Mouse (Mus musculus) stomach, embryonic 14.5 days (tissue): Measurements from ENCODE around the gene Smad9. TPM values are rescaled to one million over a fixed set of nuclear protein-coding genes. Genes with fewer than 3 reads are reported as not detected.

Source experiments
- ATAC-seq: fragments of 200-750 bp; cut with Nextera tagmentation; 2 replicates; pipeline ENCODE4 v1.8.0; 2017; ENCODE audit warnings: low read depth, moderate TSS enrichment; ENCODE audit not compliant: insufficient number of reproducible peaks, insufficient read depth, low FRiP score
- H3K27ac ChIP-seq: fragments of 300-500 bp; sonication (generic); 2 replicates; pipeline ENCODE4 v1.5.1; 2014; ENCODE audit warnings: mild to moderate bottlenecking, low read length, moderate library complexity, mixed read lengths
- H3K27me3 ChIP-seq: fragments of 300-500 bp; sonication (generic); 2 replicates; pipeline ENCODE4 v1.6.1; 2014; ENCODE audit warnings: low read length, control low read depth, mixed read lengths; ENCODE audit not compliant: control insufficient read depth, insufficient read depth
- H3K36me3 ChIP-seq: fragments of 300-500 bp; sonication (generic); 2 replicates; pipeline ENCODE4 v1.6.1; 2014; ENCODE audit warnings: mild to moderate bottlenecking, control low read depth, low read length, moderate library complexity, mixed read lengths; ENCODE audit not compliant: control insufficient read depth, insufficient read depth
- H3K4me1 ChIP-seq: fragments of 300-500 bp; sonication (generic); 2 replicates; pipeline ENCODE4 v1.6.1; 2014; ENCODE audit warnings: low read length, control low read depth, mixed read lengths; ENCODE audit not compliant: control insufficient read depth, insufficient read depth
- H3K4me2 ChIP-seq: fragments of 300-500 bp; sonication (generic); replicated peaks from 2 replicates; pipeline ENCODE4 v1.6.1; 2014; ENCODE audit warnings: low read depth, low read length, control low read depth
- H3K4me3 ChIP-seq: fragments of 300-500 bp; sonication (generic); 2 replicates; pipeline ENCODE4 v1.5.1; 2014; ENCODE audit warnings: low read depth, low read length, control low read depth
- H3K9ac ChIP-seq: fragments of 300-500 bp; sonication (generic); replicated peaks from 2 replicates; pipeline ENCODE4 v1.6.1; 2014; ENCODE audit warnings: low read depth, mild to moderate bottlenecking, control low read depth, low read length, moderate library complexity, mixed read lengths
- H3K9me3 ChIP-seq: fragments of 300-500 bp; sonication (generic); 2 replicates; pipeline ENCODE4 v1.6.1; 2016; ENCODE audit warnings: low read depth, low read length, control low read depth; ENCODE audit not compliant: control insufficient read depth
- WGBS: fragments of 180-500 bp; shearing (Covaris S2); extraction: QIAGEN DNeasy Blood & Tissue Kit; methylation state at CpG from one replicate; pipeline ENCODE4 v1.1.7; 2014; 5-methylcytosine and 5-hydroxymethylcytosine counted together
- polyA plus RNA-seq: library from polyadenylated mRNA; unstranded; fragments of >200 nt; fragmentation: Nextera tagmentation; extraction: Ambion mirVana; gene quantifications from 2 replicates; pipeline ENCODE4 v1.2.1, GENCODE M21; 2014

Gene Smad9
- polyA plus RNA-seq, 1 experiment from 2014 or later, result 3.2 TPM

DNA sequence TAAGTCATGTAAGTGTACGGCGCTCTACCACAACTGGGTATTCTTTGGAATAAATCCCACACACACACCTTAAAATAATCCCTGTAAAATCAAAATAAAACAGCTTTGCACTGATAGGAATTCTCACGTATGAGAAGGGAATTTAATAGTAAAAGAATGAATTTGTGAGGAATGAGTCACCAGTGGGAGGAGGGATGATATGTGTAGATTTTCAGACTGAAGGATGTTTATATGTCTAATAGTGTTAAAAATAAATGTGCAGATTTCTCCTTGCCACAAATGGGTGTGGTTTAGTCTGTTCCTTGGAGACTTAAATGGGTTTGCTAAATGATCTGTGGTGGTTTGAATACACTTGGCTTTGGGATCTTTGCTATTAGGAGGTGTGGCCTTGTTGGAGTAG lies 77.1 kb downstream of the Smad9 start:
- Histone ChIP-seq H3K4me3 (no peak overlapping the region), H3K27me3 (0 out of 2 replicates have a peak, but pooled peaks cover 2% of the 10 kb centered on the region), H3K4me2 (no peak overlapping the region), H3K9ac (no peak overlapping the region), H3K36me3 (no peaks in the 10 kb centered on the region), H3K9me3 (no peaks in the 10 kb centered on the region), H3K27ac (no peak overlapping the region), H3K4me1 (no peaks in the 10 kb centered on the region)
- no peak for ATAC-seq
- 79% methylated on average over 3 of the region's 3 CpGs for WGBS

DNA sequence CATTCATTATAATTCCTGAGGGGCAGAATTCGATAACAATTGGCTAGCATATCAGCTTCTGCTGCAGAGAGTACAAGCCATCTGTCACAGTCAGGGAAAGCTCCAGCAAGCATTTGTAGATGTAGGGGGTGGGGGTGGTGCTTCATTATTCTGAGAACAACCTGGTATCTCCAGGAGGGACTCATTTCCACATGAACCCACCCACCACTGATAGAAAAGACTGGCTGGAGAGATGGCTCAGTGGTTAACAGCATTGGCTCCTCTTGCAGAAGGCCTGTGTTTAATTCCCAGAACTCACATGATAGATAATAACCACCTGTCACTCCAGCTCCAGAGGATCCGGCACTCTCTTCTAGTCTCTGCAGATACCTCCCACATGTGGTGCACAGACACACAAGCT lies 80.0 kb downstream of the Smad9 start:
- Histone ChIP-seq H3K9me3 (no peaks in the 10 kb centered on the region), H3K36me3 (no peaks in the 10 kb centered on the region), H3K27me3 (0 out of 2 replicates have a peak, but pooled peaks cover 2% of the 10 kb centered on the region), H3K4me3 (no peak overlapping the region), H3K9ac (no peak overlapping the region), H3K27ac (no peak overlapping the region), H3K4me2 (no peak overlapping the region), H3K4me1 (no peaks in the 10 kb centered on the region)
- WGBS, result 46% methylated on average over 2 of the region's 2 CpGs
- no peak for ATAC-seq

Other genes starting within 250 kb of the Smad9 start
- gene Supt20, start 62.8 kb upstream of the Smad9 start, polyA plus RNA-seq, result 111 and 120 TPM in 2 replicates
- gene Gm21958, start 41.2 kb upstream of the Smad9 start, polyA plus RNA-seq, result 1.4 and 1.9 TPM in 2 replicates
- gene Exosc8, start 20.2 kb upstream of the Smad9 start, polyA plus RNA-seq, result 123 and 125 TPM in 2 replicates
- 53.1 and 71.2 TPM in 2 replicates for gene Alg5, start 20.0 kb upstream of the Smad9 start, polyA plus RNA-seq
- 33.4 and 39.9 TPM in 2 replicates for gene Rfxap, start 52.2 kb downstream of the Smad9 start, polyA plus RNA-seq
- not detected in 2 replicates for gene Sertm1, start 160.3 kb downstream of the Smad9 start, polyA plus RNA-seq